Mouse (Mus musculus) megakaryocyte-erythroid progenitor cell, adult 5-6 weeks (primary cell): Measurements from ENCODE around the gene Slfn3. TPM values are rescaled to one million over a fixed set of nuclear protein-coding genes. Genes with fewer than 3 reads are reported as not detected.

Source experiments
- ATAC-seq: replicated peaks from 2 replicates; pipeline ENCODE4 v1.8.0; 2016; ENCODE audit warnings: mild to moderate bottlenecking, inconsistent platforms; ENCODE audit not compliant: severe bottlenecking, poor library complexity, low FRiP score, low TSS enrichment
- total RNA-seq, 2 experiments: library from RNA; stranded (forward) in 1 of 2; stranded (reverse) in 1 of 2; fragments of 200-1000, 215-1000 nt in 1 of 2; fragments of >200 nt in 1 of 2; fragmentation: Nextera tagmentation in 1 of 2; gene quantifications; 2 replicates each; pipeline ENCODE4 v1.2.3; 2014 to 2017

The Slfn3 gene
- total RNA-seq, 2 experiments from 2014 or later, result 24.2 to 33.5 TPM

DNA sequence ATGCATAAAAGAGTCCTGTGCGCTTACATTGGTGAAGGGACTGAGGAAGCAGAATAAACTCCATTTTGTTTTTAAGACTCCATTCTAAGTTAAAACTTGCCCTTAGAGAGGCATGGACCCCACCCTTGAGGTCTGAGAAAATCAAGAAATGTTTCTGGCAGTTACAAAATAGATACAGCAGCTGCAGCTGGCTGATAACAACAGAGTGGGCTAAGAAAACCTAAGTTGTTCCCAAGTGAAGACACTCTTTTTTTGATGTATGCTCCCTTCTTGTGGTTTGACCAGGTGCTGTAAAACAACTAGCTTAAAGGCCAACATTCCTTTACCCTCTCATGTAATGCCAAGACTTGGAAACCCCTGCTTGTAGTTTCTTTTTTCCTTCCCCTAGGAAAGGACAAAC lies 71.5 kb downstream of the Slfn3 start:
- ATAC-seq, result peak; percentile 85

DNA sequence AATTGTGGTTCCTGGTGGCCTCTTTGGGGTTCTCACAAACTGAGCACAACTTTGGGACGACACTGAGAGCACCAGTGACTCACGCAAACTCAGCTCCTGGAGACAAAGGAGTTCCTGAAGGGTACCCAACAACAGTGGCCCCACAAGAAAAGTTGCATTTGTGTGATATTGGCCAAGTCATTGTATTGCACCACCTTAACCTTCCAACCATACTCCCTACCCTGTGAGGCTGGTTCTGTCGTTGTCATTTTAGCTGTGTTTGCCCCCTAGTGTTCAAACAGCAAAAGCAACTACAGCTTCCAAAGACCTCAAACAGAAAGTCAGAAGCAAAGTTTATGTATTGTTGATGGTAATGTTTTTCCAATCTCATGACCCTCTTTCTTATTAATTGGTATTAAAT lies 72.0 kb downstream of the Slfn3 start:
- peak; percentile 92 for ATAC-seq

Other genes with a start within 250 kb of the Slfn3 start
- gene Slfn5, start 240.0 kb upstream of the Slfn3 start, total RNA-seq (2014; fragmentation: Nextera tagmentation), result 1.1 and 2.5 TPM in 2 replicates
- gene Slfn5, start 240.0 kb upstream of the Slfn3 start, total RNA-seq (2017), result 2.8 and 5.5 TPM in 2 replicates
- gene Slfn9, start 199.5 kb upstream of the Slfn3 start, total RNA-seq (2014; fragmentation: Nextera tagmentation), result 3.2 and 4.1 TPM in 2 replicates
- 6.1 and 11.7 TPM in 2 replicates for gene Slfn9, start 199.5 kb upstream of the Slfn3 start, total RNA-seq (2017)
- 7.4 and 9.3 TPM in 2 replicates for gene Slfn8, start 170.5 kb upstream of the Slfn3 start, total RNA-seq (2014; fragmentation: Nextera tagmentation)
- gene Slfn8, start 170.5 kb upstream of the Slfn3 start, total RNA-seq (2017), result 6.5 and 11.6 TPM in 2 replicates
- gene Slfn2, start 126.2 kb upstream of the Slfn3 start, total RNA-seq (2014; fragmentation: Nextera tagmentation), result 0.66 and 3.7 TPM in 2 replicates
- 1.4 and 8.3 TPM in 2 replicates for gene Slfn2, start 126.2 kb upstream of the Slfn3 start, total RNA-seq (2017)
- gene Slfn1, start 74.5 kb upstream of the Slfn3 start, total RNA-seq (2014; fragmentation: Nextera tagmentation), result 0.64 TPM in 1 of 2 replicates, not detected in the other
- 0.23 and 2.5 TPM in 2 replicates for gene Slfn1, start 74.5 kb upstream of the Slfn3 start, total RNA-seq (2017)
- 2.2 TPM in 1 of 2 replicates, not detected in the other for gene Slfn4, start 16.1 kb upstream of the Slfn3 start, total RNA-seq (2014; fragmentation: Nextera tagmentation)
- 0.19 and 0.28 TPM in 2 replicates for gene Slfn4, start 16.1 kb upstream of the Slfn3 start, total RNA-seq (2017)
- not detected in 2 replicates for gene Slfn14, start 95.4 kb downstream of the Slfn3 start, total RNA-seq (2014; fragmentation: Nextera tagmentation)
- gene Slfn14, start 95.4 kb downstream of the Slfn3 start, total RNA-seq (2017), result 0.28 TPM in 1 of 2 replicates, not detected in the other
- gene Ap2b1, start 107.7 kb downstream of the Slfn3 start, total RNA-seq (2014; fragmentation: Nextera tagmentation), result 74.0 and 74.2 TPM in 2 replicates
- gene Ap2b1, start 107.7 kb downstream of the Slfn3 start, total RNA-seq (2017), result 61.2 and 65.4 TPM in 2 replicates
- 7.6 and 10.1 TPM in 2 replicates for gene Pex12, start 111.3 kb downstream of the Slfn3 start, total RNA-seq (2014; fragmentation: Nextera tagmentation)
- gene Pex12, start 111.3 kb downstream of the Slfn3 start, total RNA-seq (2017), result 9.5 and 9.6 TPM in 2 replicates
- not detected in 2 replicates for gene Rasl10b, start 217.8 kb downstream of the Slfn3 start, total RNA-seq (2014; fragmentation: Nextera tagmentation)
- 0.19 TPM in 1 of 2 replicates, not detected in the other for gene Rasl10b, start 217.8 kb downstream of the Slfn3 start, total RNA-seq (2017)
- not detected in 2 replicates for gene Gas2l2, start 238.1 kb downstream of the Slfn3 start, total RNA-seq (2014; fragmentation: Nextera tagmentation)
- gene Gas2l2, start 238.1 kb downstream of the Slfn3 start, total RNA-seq (2017), result not detected in 2 replicates
- gene 1700020L24Rik, start 246.3 kb downstream of the Slfn3 start, total RNA-seq (2014; fragmentation: Nextera tagmentation), result 2.6 TPM in 1 of 2 replicates, not detected in the other
- gene 1700020L24Rik, start 246.3 kb downstream of the Slfn3 start, total RNA-seq (2017), result not detected in 2 replicates